Mouse (Mus musculus) megakaryocyte, embryonic 14.5 days (primary cell): ENCODE data around the gene Ankrd53.

Experiments
- FLI1 ChIP-seq: IDR thresholded peaks from 2 replicates; pipeline ENCODE4 v1.6.1; 2012; ENCODE audit warnings: low read length, inconsistent platforms, mixed read lengths
- GATA1 ChIP-seq: IDR thresholded peaks from 3 replicates; pipeline ENCODE4 v1.6.1; 2012; ENCODE audit warnings: mixed read lengths, low read length, inconsistent platforms, borderline replicate concordance

DNA sequence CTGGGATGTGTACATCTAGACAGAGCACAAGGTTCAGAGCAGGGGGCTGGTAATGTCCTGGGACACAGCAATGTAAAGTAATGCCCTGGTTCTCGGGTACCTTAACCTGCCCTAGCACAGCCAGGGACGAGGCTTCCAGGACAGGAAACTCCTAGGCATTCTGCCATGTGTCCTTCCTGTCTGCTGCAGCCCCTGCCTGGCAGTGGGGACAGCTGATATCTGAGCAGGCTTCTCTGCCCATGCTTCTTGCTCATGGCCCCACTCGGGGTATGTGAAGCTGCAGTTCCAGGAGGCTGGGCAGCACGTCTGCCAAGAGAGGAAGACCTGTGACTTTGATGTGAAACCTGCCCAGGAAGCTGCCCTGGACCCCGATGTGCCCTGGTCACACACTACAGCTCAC, 6.0 kb downstream of the Ankrd53 start:
- TF ChIP-seq GATA1 (no peak), FLI1 (no peak)
